Mouse (Mus musculus): ENCODE data around the gene Glud1.

Gene Glud1

DNA sequence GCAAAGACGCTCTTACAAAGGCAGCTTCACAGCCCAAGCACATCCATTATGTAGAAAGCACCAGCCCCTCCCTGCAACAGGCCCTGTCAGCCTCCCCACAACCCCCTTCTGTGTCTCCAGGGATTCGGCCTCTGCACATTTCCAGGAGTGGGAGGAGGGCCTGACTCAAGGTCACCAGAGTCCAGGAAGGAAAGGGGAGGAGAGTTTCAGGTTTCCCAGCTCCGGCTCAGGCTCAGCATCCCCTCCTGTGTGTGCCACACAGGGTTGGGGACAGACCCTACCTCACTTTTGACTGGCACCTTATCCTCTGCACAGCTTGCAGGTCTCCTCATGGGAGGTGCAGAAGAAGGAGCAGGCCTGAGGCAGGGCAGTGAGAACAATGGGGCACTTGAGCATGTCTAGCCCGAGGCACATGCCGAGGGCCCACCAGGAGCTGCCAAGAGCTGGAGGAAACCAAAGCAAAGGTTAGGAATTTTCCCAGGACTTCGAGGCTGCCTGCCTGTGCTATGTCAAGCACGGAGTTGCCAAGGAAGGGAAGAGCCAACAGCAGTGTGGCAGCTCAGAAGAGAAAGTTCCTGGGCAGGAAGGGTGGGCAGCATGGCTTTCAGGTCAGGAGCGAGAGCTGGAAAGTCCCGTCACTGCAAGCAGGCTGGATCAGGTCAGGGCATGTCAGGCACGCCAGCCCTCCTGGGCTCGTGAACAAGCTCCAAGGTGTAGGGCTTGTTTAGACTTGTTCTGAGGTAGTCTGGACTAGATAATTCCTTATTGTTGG, 68.2 kb downstream of the Glud1 start:
- no peak for DNase-seq (ENCODE audit: low spot score in 2 of 2)

DNA sequence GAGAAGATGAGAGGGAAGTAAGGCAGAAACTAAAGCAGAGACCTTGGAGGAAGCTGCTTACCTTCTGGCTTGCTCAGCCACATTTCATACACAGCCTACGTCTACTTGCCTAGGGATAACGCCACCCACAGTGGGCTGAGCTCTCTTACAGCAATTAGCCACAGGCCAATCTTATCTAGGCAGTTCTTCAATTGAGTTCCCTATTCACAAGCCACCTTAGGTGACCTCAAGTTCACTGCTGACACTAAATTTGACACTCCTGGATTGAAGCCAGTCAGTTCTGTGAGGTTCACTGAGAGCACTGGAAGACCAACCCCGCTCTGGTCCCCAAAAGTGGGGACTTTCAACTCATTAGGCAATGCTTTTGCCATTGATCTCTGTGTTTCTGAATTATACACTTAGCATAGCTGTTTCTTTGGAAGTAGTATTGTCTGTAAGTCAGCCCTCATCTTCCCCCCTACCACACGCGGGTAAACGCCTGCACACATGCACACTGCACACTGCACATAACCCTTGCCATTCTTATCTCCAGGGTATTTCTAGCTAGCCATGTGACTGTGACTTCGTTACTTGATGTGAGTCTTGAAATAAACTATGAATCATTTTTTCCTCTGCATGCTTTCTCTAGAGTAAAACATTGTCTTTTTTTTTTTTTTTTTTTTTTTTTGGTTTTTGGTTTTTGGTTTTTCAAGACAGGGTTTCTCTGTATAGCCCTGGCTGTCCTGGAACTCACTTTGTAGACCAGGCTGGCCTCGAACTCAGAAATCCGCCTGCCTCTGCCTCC, 72.6 kb downstream of the Glud1 start:
- no peak for DNase-seq (ENCODE audit: low spot score in 2 of 2)

DNA sequence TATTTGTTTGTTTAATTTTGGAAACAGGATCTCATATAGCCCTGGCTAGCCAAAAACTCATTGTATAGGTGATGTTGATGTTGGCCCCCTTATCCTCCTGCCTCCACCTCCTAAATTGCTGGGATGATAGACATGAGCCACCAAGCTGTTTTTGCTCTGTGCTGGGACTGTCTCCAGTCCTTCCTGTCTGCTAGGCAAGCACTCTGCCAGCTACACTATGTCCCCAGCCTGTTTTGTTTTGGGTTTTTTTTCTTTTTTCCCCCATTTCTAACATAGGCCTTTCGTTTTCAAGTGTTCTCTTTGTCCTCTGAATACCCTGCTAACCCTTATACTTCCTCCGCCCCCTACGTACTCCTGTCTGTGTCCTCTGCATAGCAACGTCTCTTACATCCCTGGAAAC, 82.8 kb downstream of the Glud1 start:
- DNase-seq (ENCODE audit: low spot score in 2 of 2) = no peak
